Mouse (Mus musculus): ENCODE measurements around the gene Lonp1.
A peak's percentile ranks its signal among the peaks of the same experiment; 100 is the strongest.
"Not testable (repeated sequence)": the region's sequence is repeated elsewhere in the genome, so short reads cannot be mapped to it uniquely, and the experiment has no call there.

Lonp1 gene

DNA sequence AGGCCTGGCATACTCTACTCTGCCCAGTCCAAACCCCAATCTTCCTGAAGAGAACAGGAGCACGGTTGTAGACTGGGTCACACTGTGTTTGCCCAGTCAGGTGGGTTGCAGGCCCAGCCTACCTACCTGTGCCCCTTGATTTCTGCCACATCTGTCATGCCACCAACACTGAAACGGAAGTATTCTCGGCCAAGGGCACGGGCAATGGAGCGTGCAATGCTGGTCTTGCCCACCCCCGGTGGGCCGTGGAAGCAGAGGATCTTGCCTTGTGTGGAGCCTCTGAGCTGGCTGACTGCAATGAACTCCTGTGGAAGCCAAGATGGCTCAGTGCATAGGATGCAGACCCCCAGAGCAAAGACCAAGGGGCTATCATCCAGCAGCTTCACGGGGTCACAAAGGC, 9.1 kb downstream of the Lonp1 start:
- no peak for DNase-seq

DNA sequence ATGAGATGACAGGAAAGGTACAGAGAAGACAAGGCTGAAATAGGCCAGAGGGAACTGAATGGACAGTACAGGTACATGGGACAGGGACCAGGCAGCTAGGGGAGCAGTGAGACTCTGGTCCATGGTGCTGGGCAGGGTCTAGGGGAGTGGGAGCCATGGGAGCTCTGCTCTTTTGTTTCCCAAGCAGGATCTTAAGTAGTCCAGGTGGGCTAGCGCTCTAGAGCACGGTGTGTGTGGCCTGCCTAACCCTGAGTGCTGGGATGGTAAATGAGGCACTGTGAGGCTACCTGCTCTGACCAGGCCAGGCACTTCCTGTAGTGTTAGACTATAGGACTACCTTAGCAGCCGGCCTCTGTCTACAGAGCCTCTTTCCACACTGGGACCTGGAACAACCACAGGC, 10.0 kb downstream of the Lonp1 start:
- DNase-seq = no peak

DNA sequence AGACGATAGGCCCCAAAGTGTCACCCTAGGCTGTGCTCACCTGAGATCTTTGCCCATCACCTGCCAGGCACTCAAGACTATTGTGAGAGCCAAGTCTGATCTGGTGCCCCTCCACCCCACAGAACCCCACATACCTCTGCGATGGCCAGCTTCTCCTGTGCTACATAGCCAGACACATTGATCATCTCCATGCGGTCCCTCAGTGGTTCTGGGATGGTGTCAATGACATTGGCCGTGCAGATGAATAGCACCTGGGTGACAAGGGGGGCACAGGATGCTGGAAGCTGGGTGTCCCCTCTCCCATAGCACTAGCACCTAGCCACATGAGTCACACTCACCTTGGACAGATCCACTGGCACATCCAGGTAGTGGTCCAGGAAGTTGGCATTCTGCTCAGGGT, 10.9 kb downstream of the Lonp1 start:
- DNase-seq = no peak

DNA sequence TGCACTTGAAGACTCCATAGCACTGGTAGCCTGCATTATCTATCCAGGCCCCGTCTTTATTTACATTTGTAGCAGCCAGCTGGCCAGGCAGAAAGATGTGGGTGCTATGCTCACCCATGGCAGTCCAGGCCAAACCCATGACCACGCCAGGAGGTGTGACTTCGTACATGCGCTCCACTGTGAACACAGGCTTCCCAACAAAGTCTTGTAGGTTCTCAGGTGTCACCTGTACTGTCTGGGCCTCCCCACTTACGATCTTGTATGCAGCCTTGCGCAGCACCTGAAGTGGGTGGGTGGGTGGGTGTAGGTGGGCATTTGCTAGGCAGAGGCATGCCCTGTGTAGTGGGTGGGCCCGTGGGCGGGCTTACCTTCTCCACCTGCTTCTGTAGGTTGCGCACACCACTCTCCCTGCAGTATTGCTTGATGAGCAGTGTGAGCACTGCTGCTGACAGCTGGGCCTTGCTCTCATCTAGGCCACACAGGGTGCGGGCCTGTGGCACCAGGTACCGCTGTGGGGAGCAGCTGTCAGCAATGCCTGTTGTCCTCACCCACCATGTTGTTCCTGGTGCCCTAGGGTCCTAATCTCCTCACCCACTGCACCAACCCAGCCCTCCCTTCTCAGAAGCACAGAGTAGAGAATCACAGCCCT, 11.4 kb downstream of the Lonp1 start:
- no peak for DNase-seq

DNA sequence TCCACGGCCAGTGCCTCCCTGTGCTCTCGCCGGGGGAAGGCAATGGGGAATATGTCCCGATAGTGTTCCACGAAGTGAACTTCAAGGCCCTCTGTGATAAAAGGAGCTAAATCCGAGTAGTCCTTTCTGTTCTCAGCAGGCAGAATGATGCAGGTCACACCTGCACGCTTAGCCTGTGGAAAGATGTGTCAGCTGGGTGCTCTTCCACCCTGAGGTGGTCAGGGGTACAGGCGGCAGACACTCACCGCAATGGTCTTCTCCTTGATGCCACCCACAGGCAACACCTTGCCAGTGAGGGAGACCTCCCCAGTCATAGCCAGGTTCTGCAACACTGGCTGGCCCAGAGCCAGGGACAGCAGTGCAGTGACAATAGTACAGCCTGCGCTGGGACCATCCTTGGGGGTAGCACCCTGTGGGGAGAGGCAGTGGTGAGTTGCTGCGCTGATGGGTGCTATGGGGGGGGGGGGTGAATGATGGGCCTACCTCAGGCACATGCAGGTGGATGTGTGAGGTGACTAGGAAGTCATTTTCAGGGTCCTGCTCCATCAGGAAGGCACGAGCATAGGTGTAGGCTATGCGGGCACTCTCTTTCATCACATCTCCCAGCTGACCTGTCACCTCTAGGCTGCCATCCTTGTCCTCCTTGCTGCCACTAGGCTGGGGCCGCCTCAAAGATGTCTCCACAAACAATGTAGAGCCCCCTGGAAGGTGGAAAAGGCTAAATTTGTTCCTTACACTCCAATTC, 12.1 kb downstream of the Lonp1 start:
- no peak for DNase-seq

DNA sequence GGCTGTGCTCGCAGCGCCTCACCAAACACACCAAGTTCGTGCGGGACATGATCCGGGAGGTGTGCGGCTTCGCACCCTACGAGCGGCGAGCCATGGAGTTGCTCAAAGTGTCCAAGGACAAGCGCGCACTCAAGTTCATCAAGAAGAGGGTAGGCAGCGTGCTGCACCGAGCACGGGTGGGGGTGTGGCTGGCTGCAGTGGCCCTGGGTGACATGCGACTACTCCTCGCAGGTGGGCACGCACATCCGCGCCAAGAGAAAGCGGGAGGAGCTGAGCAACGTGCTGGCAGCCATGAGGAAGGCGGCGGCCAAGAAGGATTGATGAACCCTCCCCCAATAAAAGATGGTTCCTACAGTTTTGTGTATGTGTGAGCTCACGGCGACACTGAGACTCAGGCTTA, 12.8 kb downstream of the Lonp1 start:
- DNase-seq = not testable (repeated sequence)

DNA sequence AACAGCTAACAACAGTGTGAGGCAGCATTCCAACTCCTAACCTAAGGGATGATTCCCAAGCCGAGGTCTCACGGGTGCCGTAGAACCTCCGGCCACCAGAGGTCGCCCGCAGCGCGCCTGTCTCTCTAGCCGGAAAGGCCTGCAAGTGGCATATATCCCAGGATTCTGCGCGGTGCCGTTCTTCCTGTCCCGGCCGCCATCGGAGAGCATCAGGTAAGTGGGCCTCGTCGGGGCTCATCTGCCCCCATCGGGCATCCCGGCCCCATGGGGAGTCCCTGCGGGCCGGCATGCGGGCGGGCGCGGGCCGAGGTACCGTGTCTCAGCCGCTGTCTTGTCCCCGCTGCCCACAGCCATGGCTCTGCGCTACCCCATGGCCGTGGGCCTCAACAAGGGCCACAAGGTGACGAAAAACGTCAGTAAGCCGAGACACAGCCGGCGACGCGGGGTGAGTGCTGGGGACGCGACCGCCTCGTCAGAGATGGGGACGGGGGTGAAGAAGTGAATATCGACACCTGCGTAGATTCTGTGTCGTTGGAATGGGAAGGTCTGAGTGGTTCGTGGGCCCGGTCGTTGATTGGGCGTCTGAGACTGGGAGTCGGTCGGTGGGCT, 13.3 kb downstream of the Lonp1 start, which contains the start of gene Rpl36:
Gene Rpl36 (plus strand): TSS at position 181 of the 609 bp plus-strand sequence.
- DNase-seq = peak; percentile 98

DNA sequence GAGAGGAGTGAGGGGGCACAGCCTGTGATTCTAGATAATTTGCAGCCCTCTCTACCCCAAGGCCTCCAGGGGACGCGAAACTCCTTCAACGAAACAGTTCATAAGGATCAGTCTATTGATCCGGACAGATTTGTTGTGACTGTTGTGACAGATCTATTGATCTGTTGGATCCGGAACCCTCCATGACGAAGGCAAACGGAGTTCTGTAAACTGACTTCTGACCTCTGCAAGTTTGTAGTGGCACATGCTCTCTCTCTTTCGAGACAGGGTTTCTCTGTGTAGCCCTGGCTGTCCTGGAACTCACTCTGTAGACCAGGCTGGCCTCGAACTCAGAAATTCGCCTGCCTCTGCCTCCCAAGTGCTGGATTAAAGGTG, 14.1 kb downstream of the Lonp1 start:
- DNase-seq = not testable (repeated sequence)

DNA sequence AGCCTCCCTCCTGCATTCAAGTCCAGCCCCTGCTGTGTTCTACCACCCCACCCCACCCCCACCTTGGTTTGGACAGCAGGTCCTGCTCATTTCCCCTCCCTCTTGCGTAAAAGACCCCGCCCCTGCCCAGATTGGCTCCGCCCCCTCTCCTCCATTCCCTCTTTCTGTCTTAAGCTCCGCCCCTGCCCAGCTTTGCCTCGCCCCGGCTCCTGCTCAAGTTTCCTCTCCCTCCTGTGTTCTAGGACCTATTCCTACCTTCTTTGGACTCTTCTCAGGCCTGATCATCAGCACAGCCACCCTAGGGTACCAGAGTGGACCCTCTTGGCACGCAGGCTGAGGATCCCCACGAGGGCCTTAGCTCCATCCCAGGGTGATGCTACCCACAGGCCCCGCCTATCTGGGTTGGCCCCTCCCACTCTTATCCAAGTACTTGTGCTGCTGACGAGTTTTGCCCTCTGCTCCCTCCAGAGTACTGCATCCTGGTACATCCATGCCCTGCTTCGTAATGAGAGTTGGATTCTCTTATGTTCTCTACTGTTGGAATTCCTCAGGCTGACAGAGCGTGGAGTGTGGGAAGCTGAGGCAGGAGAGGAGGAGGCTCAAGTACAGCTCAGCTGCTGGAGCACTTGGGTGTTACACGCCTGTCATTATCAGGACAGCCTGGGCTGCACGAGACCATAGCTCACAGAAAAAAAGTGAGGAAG, 14.7 kb downstream of the Lonp1 start:
- no peak for DNase-seq

DNA sequence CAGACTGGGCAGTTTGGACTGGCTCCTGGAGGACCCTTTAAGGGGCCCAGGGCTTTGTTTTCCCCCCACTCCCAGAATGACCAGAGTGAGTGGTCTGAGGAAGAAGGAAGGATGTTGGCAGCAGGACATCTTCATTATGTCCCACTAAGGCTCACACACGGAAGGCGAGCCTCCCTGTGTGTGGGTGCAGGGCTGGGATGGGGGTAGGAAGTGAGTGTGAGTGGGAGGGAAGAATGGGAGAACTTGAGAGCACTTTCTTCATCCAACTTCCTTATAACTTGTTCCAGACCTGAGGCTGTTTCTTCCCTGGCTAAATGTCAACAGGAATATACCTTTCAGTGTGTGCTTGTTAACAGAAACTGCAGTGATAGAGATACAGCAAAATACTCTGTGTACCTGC, 15.4 kb downstream of the Lonp1 start:
- no peak for DNase-seq

DNA sequence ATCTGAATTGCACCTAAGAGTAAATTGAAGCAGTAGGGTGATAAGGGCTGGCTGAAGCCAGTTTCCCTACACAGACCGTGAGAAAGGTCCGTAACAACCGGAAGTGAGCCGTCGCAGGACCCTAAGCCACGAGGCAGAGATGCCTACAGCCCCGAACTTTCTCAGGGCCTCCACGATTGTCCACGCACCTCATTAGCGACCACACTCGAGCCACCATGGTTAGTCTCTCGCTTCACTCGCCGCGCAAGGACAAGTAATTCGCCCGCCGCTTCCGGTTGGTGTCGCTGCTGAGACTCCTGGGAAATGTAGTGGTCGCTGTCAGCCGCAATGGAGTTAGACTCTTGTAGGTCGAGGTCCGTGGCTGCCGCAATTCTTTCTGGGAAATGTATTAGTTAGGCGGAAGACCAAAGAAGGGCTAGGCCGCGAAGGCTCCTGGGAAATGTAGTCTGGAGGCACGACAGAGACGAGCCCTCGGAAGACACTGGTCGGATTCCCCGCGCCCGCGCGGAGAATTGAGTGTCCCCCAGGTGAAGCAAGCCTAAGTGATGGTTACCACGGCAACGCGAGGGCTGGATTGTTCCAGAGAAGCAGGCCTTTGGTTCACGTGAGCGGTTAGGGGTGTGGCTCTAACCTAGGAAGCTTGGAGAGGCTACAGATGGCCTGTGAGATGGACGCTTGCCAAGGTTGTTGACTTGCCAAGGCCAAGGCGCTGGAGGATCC, 17.1 kb downstream of the Lonp1 start, which contains the start of gene 2410015M20Rik:
Gene 2410015M20Rik (minus strand): TSS at position 320 of the 720 bp plus-strand sequence.
- DNase-seq = peak; percentile 94

DNA sequence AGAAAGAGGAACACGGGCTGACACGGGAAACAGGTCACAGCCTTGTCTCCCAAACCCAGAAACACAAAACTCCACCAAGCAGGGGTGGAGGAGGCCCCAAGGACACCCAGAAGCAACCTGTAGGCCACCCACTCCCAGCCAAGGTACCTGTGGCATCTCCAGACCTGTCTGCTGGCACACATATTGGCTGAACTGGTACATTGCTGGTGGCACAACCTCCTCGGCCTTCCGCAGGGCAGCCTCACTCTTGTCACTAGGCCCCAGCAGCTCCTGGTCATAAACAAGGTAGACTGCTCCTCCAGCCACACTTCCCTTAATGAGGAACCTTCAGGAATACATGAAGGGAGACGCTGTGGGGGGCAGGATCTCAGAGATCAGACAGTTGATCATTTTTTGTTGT, 18.0 kb downstream of the Lonp1 start:
- no peak for DNase-seq

DNA sequence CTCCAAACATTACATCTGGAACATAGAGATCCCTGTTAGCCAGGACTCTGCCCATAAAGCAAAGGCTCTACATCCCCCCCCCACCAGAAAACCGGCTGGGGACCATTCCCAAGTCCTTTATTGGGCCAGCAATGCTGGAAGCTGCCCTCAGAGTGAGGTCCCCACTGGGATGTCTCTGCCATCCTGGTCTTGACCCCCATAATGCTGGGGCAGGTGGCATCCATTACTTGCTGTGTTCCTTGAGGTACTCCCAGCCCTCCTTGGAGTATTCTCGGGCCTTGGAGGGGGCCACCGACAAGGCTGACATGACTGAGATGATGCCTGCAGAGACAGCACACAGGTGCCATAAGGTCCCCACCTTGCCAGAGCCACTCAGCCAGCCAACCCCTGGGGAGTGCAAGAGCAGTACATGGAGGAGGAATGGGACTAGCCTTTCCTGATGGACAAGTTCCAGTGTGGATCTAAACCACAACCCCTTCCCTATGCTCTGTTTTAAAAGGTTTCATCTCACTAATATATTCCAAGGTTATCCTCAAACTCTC, 19.1 kb downstream of the Lonp1 start:
- no peak for DNase-seq

DNA sequence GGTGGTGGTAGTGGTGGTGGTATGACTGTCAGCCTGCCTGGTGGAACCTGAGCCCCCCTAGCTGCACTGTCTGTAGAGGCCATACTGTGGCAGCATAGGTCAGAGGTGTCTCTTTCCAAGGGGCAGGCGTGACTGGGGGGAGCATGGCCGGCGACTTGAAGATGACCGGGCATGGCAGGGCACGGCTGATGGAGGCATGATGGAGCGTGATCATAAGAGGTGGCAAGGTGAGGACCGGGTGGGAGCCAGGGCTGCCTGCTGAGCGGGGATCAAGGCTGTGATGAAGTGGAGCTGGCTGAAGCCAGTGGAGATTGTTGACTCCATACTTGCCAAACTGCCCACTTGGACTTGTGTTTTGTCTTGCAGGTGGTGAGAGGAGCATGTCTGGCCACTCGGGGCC, 21.3 kb downstream of the Lonp1 start:
- DNase-seq = no peak

DNA sequence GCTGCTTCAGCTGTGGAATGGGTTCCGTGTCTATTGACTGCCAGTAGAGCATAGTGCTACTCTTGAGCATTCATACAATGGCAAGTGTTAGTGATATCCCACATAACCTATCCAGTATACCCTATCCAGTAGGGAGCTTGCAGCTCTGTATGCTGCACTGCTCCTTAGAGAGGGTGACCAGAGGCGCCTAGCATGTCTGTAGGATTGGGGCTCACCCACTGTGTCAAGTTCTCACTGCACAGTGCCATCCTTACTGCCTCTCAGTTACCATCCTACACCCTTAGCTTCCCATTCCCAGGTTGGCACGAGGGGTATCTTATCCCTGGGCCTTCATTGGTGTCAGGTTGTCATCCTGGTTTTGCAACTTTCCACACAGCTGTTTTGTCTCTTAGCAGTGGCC, 22.3 kb downstream of the Lonp1 start:
- no peak for DNase-seq

DNA sequence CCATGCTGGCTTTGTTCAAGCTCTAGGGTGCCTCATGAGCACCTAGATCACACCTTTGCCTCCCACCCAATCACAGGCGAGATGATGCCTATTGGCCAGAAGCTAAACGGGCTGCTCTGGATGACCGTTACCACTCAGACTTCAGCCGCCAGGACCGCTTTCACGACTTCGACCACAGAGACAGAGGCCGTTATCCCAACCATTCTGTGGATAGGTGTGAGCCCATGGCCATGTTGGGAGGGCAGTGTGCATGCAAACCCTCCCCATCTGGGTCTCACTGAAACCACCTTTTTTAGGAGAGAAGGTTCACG, 22.7 kb downstream of the Lonp1 start:
- DNase-seq = no peak

DNA sequence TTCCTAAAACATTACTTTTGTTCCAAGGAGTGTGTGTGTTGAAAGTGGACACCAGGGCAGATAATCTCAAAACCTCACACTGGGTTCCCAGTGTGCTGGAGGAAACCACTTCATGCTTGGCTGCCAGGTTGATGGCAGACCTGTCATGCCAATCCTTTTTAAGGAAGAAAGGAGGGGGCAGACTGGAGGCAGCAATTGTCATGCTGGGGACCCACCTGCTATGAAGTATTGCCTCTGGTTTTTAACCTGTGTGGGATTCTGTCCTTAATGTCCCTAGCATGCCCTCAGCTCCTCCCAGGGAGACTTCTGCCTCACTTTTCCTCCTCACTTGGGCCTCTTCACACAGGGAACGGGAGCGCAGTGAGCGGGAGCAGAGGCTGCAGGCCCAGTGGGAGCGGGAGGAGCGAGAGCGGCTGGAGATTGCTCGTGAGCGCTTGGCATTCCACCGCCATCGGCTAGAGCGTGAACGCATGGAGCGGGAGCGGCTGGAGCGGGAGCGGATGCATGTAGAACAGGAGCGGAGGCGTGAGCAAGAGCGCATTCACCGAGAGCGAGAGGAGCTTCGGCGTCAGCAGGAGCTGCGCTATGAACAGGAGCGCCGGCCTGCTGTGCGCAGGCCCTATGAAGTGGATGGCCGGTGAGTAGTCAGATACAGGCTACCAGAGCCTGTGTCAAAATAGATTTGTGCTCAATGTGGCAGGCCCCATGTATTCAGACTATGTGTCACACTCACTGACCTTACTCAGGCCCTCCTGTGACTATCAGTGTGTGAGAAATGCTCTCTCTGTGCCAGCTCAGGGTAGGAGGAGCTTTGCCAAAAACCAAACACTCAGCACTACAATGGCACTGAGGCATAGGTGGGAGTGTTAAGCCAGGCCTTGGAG, 23.3 kb downstream of the Lonp1 start:
- no peak for DNase-seq

DNA sequence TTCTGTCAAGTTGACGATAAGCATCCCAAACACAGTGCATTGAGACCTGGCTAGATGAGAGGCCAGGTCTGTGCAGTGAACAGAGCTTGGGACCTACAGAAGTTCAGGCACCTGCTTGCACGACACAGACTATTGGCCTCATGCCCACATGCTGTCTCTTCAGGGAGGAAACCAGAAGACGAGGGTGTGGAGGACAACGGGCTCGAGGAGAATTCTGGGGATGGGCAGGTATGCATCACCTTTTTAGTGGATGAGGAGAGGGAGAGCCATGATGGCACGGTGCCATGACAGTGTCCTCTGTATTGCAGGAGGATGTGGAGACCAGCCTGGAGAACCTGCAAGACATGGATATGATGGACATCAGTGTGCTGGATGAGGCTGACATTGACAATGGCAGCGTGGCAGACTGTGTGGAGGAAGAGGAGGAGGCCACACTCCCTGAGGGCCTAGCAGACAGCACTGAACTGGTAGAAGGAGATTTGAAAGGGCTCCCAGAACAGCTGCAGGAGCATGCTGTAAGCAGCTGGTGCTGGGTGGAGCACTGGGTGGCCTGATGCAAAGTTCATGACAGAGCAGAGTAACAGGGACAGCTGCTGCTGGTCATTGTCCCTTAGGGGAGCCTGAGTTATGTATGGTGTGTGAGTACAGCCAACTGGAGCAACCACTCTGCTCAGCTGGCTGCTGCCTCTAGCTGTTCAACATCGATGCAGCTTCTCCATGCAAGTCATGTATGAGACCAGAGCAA, 33.0 kb downstream of the Lonp1 start:
- DNase-seq = no peak

DNA sequence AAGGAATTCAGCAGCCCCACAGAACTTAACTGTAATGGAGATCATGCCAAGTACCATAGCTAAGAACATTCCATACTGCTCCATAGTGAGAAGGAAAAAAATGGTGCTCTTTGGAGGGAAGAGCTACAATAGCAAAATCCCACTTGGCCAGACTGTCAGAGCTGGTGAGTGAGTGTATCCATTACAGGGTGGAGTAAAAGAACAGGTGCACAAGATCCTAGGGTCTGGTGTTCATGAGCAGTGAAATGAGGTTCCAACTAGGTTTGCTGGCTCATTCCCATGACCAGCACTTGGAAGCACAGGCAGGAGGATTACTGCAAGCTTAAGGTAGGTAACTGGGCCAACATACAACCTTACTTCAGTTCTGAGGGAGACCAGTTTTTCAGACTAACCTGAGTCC, 34.1 kb downstream of the Lonp1 start:
- no peak for DNase-seq

DNA sequence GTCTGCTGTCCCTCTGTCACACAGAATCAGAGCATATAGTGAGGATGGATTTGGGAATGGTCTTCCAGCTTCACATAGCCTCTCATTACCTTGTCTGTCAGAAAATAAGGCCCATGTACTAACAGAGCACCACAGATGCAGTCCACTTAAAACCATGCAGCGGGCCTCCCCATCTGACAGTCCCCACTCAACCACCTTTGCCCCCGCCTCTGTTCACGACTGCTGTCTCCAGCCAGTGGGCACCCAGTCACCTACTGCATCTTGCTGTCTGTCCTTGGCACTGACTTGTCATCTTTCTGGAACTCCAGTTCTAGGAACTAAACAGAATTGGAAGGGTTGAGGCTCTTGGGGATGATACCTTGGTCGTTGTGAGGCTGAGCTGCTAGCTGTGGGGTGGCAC, 37.8 kb downstream of the Lonp1 start:
- DNase-seq = no peak

DNA sequence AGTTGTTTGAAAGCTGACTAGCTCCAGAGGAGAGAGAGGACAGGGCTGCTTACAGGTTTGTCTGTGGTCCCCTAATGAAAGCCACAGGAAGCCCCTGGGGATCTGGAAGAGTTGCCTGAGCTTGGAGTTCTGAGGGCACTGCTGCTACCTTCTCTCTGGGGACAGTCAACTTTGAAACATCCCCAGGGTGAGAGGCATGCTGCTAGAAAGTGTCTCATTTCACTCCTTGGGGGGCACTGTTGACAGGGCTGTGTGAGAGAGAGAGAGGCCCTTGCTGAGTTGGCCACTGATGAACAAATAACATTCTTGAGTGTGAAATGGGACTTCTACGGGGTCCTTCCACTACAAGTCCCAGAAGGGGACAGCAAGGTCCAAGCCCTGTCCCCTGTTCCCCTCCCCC, 38.9 kb downstream of the Lonp1 start:
- DNase-seq = no peak

Data from right cerebral cortex, postnatal 14 days (tissue).